Mouse (Mus musculus) urinary bladder, adult 2 months (tissue): ENCODE results near the gene Mccc1. TPM values are rescaled to one million over a fixed set of nuclear protein-coding genes. Genes with fewer than 3 reads are reported as not detected.

ENCODE experiments used
- DNase-seq: peaks from one replicate; pipeline ENCODE4 v3.0.0; 2022; ENCODE audit warnings: low spot score
- polyA plus RNA-seq: library from polyadenylated mRNA; depleted of rRNA; stranded (reverse); fragments of >200 nt; gene quantifications from 2 replicates; pipeline ENCODE4 v1.2.3, GENCODE M21; 2012; rRNA removed

The Mccc1 gene
- polyA plus RNA-seq, 1 experiment = 22.6 TPM

GRCm38 (mm10) chr3:35918229-35918628 lies 82.2 kb downstream of the Mccc1 start:
- no peak for DNase-seq

Other genes with a start within 250 kb of the Mccc1 start
- gene Atp11b, start 246.6 kb downstream of the Mccc1 start, polyA plus RNA-seq = 38.3 and 43.9 TPM in 2 replicates
- 32.4 and 39.5 TPM in 2 replicates for gene Dcun1d1, start 63.2 kb downstream of the Mccc1 start, polyA plus RNA-seq
- gene Ccdc144b, start 52.9 kb upstream of the Mccc1 start, polyA plus RNA-seq = 0.01 TPM in 2 replicates
- 26.4 and 27.5 TPM in 2 replicates for gene Acad9, start 65.3 kb upstream of the Mccc1 start, polyA plus RNA-seq
- gene D3Ertd254e, start 150.3 kb upstream of the Mccc1 start, polyA plus RNA-seq = 2.6 and 3.7 TPM in 2 replicates
- gene Qrfpr, start 221.6 kb upstream of the Mccc1 start, polyA plus RNA-seq = 0.50 and 0.62 TPM in 2 replicates